Mouse (Mus musculus) liver, adult 2 months (tissue): ENCODE results near the gene B430218F22Rik. TPM values are rescaled to one million over a fixed set of nuclear protein-coding genes. Genes with fewer than 3 reads are reported as not detected.

Experiments
- DNase-seq: peaks from one replicate; pipeline ENCODE4 v3.0.0-alpha.2; 2011; ENCODE audit warnings: low read depth, low spot score; ENCODE audit errors: extremely low read depth
- H3K27ac ChIP-seq: fragments of 200-500 bp; replicated peaks from 2 replicates; pipeline ENCODE4 v1.5.1; 2012; ENCODE audit warnings: low read depth, mild to moderate bottlenecking, control low read depth, inconsistent platforms, low read length; ENCODE audit not compliant: insufficient read depth
- H3K27me3 ChIP-seq: fragments of 200-500 bp; 2 replicates; pipeline ENCODE4 v1.6.1; 2012; ENCODE audit warnings: mild to moderate bottlenecking, moderate library complexity, low read length, inconsistent platforms; ENCODE audit not compliant: control insufficient read depth, insufficient read depth
- H3K36me3 ChIP-seq: fragments of 200-500 bp; 2 replicates; pipeline ENCODE4 v1.6.1; 2012; ENCODE audit warnings: low read length, inconsistent platforms; ENCODE audit not compliant: control insufficient read depth, insufficient read depth
- H3K4me1 ChIP-seq: fragments of 200-500 bp; 2 replicates; pipeline ENCODE4 v1.6.1; 2011; ENCODE audit warnings: low read length; ENCODE audit not compliant: control insufficient read depth, insufficient read depth
- H3K4me3 ChIP-seq: fragments of 200-500 bp; 2 replicates; pipeline ENCODE4 v1.5.1; 2011; ENCODE audit warnings: low read depth, mild to moderate bottlenecking, control low read depth, low read length, moderate library complexity; ENCODE audit not compliant: insufficient read depth
- H3K79me2 ChIP-seq: fragments of 200-500 bp; 2 replicates; pipeline ENCODE4 v1.6.1; 2012; ENCODE audit warnings: inconsistent platforms, mild to moderate bottlenecking, low read length, moderate library complexity; ENCODE audit not compliant: control insufficient read depth, insufficient read depth
- H3K9ac ChIP-seq: fragments of 200-500 bp; 2 replicates; pipeline ENCODE4 v1.6.1; 2012; ENCODE audit warnings: low read depth, mild to moderate bottlenecking, control low read depth, inconsistent platforms, low read length
- CTCF ChIP-seq: fragments of 200-500 bp; IDR thresholded peaks from 2 replicates; pipeline ENCODE4 v1.5.1; 2011; ENCODE audit warnings: low read depth, low read length, control low read depth
- POLR2A ChIP-seq: fragments of 200-500 bp; IDR thresholded peaks from 2 replicates; pipeline ENCODE4 v1.6.1; 2011; ENCODE audit warnings: low read length, control low read depth; ENCODE audit not compliant: insufficient read depth; ENCODE audit errors: extremely low read depth
- WGBS: fragments of 180-500 bp; shearing (Covaris S2); methylation state at CpG from one replicate; pipeline ENCODE4 v1.1.7; 2018; 5-methylcytosine and 5-hydroxymethylcytosine counted together
- polyA plus RNA-seq: library from polyadenylated mRNA; depleted of rRNA; stranded (reverse); fragments of >200 nt; gene quantifications from 2 replicates; pipeline ENCODE4 v1.2.3, GENCODE M21; 2012; rRNA removed
- total RNA-seq: library from RNA; depleted of rRNA; stranded (reverse); fragments of >200 nt; gene quantifications from 2 replicates; pipeline ENCODE4 v1.2.3, GENCODE M21; 2014; rRNA removed

The B430218F22Rik gene
- total and polyA plus RNA-seq, 2 experiments: 0.05 to 0.09 TPM

- Histone ChIP-seq H3K36me3 (no peaks in the 10 kb centered on the region), H3K27ac (no peak overlapping the region), H3K4me3 (no peak overlapping the region), H3K9ac (no peak overlapping the region), H3K79me2 (no peaks in the 10 kb centered on the region), H3K4me1 (no peaks in the 10 kb centered on the region), H3K27me3 (no peaks in the 10 kb centered on the region)
- no peak for TF ChIP-seq CTCF
- no peak for TF ChIP-seq POLR2A
- no peak for DNase-seq
- 69% methylated on average over 6 of the region's 6 CpGs for WGBS
Measured at GRCm38 (mm10) chr13:118411297-118411992, 25.0 kb downstream of the B430218F22Rik start.

- H3K4me1 ChIP-seq: no peaks in the 10 kb centered on the region
- no peak for DNase-seq
- no peak overlapping the region for H3K4me3 ChIP-seq
- H3K27me3 ChIP-seq: no peaks in the 10 kb centered on the region
- H3K36me3 ChIP-seq: no peaks in the 10 kb centered on the region
- TF ChIP-seq POLR2A: no peak
- TF ChIP-seq CTCF: no peak
- no peak overlapping the region for H3K27ac ChIP-seq
- H3K79me2 ChIP-seq: no peaks in the 10 kb centered on the region
- WGBS: 56% methylated on average over 4 of the region's 4 CpGs
- no peak overlapping the region for H3K9ac ChIP-seq
Measured at GRCm38 (mm10) chr13:118418163-118418562, 31.7 kb downstream of the B430218F22Rik start.

GRCm38 (mm10) chr13:118420408-118420807 lies 34.0 kb downstream of the B430218F22Rik start:
- WGBS: 76% methylated on average over 1 of the region's 1 CpGs
- no peaks in the 10 kb centered on the region for H3K4me1 ChIP-seq
- TF ChIP-seq CTCF (no peak), POLR2A (no peak)

GRCm38 (mm10) chr13:118420847-118421246 lies 34.4 kb downstream of the B430218F22Rik start:
- Histone ChIP-seq H3K4me1 (no peaks in the 10 kb centered on the region), H3K27me3 (no peaks in the 10 kb centered on the region), H3K9ac (no peak overlapping the region), H3K4me3 (no peak overlapping the region), H3K36me3 (no peaks in the 10 kb centered on the region), H3K79me2 (no peaks in the 10 kb centered on the region), H3K27ac (no peak overlapping the region)
- TF ChIP-seq CTCF (no peak), POLR2A (no peak)
- no peak for DNase-seq
- WGBS: 81% methylated on average over 1 of the region's 1 CpGs

More at GRCm38 (mm10) chr13:118420408-118420807, 34.0 kb downstream of the B430218F22Rik start:
- no peaks in the 10 kb centered on the region for H3K79me2 ChIP-seq
- peak; percentile 12 for DNase-seq
- no peaks in the 10 kb centered on the region for H3K27me3 ChIP-seq
- H3K36me3 ChIP-seq: no peaks in the 10 kb centered on the region
- H3K4me3 ChIP-seq: no peak overlapping the region
- no peak overlapping the region for H3K9ac ChIP-seq
- H3K27ac ChIP-seq: no peak overlapping the region

Other genes starting within 250 kb of the B430218F22Rik start
- gene Mrps30, start 622 bp downstream of the B430218F22Rik start, total RNA-seq: 10.6 and 11.2 TPM in 2 replicates
- 13.1 and 14.2 TPM in 2 replicates for gene Mrps30, start 622 bp downstream of the B430218F22Rik start, polyA plus RNA-seq